Mouse (Mus musculus): Measurements from ENCODE around the gene Arpc5. TPM values are rescaled to one million over a fixed set of nuclear protein-coding genes. Genes with fewer than 3 reads are reported as not detected.

The Arpc5 gene
- polyA plus RNA-seq, 1 experiment: 171 TPM

GRCm38 (mm10) chr1:152791269-152791668, 24.9 kb downstream of the Arpc5 start:
- H3K27ac ChIP-seq (ENCODE audit: control insufficient read depth, insufficient read depth, low read length): no peak overlapping the region

GRCm38 (mm10) chr1:152792736-152793494, 26.6 kb downstream of the Arpc5 start:
- no peak for DNase-seq
- no peaks in the 10 kb centered on the region for H3K27me3 ChIP-seq (ENCODE audit: control insufficient read depth, insufficient read depth, low read length)
- no peaks in the 10 kb centered on the region for H3K4me1 ChIP-seq (replicated peaks; ENCODE audit: control insufficient read depth, insufficient read depth, low read length)
- H3K27ac ChIP-seq (ENCODE audit: control insufficient read depth, insufficient read depth, low read length): no peak overlapping the region
- TF ChIP-seq CTCF (IDR thresholded peaks at IDR 0.05; ENCODE audit: borderline replicate concordance, control insufficient read depth, extremely low read depth, insufficient read depth, low read length, poor library complexity) (no peak), POLR2A (IDR thresholded peaks at IDR 0.05; ENCODE audit: control insufficient read depth, extremely low read depth, insufficient read depth, low read length, poor library complexity) (no peak)
- WGBS: 84% methylated on average over 12 of the region's 12 CpGs
- H3K4me3 ChIP-seq (ENCODE audit: control insufficient read depth, insufficient read depth, low read length): no peak overlapping the region
- no peaks in the 10 kb centered on the region for H3K36me3 ChIP-seq (ENCODE audit: control insufficient read depth, insufficient read depth, low read length)

More at GRCm38 (mm10) chr1:152791269-152791668, 24.9 kb downstream of the Arpc5 start:
- Histone ChIP-seq H3K36me3 (ENCODE audit: control insufficient read depth, insufficient read depth, low read length) (no peaks in the 10 kb centered on the region), H3K4me1 (replicated peaks; ENCODE audit: control insufficient read depth, insufficient read depth, low read length) (no peaks in the 10 kb centered on the region), H3K27me3 (ENCODE audit: control insufficient read depth, insufficient read depth, low read length) (no peaks in the 10 kb centered on the region), H3K4me3 (ENCODE audit: control insufficient read depth, insufficient read depth, low read length) (no peak overlapping the region)
- no peak for DNase-seq
- 83% methylated on average over 4 of the region's 4 CpGs for WGBS
- no peak for TF ChIP-seq CTCF (IDR thresholded peaks at IDR 0.05; ENCODE audit: borderline replicate concordance, control insufficient read depth, extremely low read depth, insufficient read depth, low read length, poor library complexity)
- no peak for TF ChIP-seq POLR2A (IDR thresholded peaks at IDR 0.05; ENCODE audit: control insufficient read depth, extremely low read depth, insufficient read depth, low read length, poor library complexity)

GRCm38 (mm10) chr1:152793495-152794130, 27.3 kb downstream of the Arpc5 start:
- TF ChIP-seq POLR2A (IDR thresholded peaks at IDR 0.05; ENCODE audit: control insufficient read depth, extremely low read depth, insufficient read depth, low read length, poor library complexity) (no peak), CTCF (IDR thresholded peaks at IDR 0.05; ENCODE audit: borderline replicate concordance, control insufficient read depth, extremely low read depth, insufficient read depth, low read length, poor library complexity) (no peak)
- DNase-seq: no peak
- WGBS: 88% methylated on average over 6 of the region's 6 CpGs

DNA sequence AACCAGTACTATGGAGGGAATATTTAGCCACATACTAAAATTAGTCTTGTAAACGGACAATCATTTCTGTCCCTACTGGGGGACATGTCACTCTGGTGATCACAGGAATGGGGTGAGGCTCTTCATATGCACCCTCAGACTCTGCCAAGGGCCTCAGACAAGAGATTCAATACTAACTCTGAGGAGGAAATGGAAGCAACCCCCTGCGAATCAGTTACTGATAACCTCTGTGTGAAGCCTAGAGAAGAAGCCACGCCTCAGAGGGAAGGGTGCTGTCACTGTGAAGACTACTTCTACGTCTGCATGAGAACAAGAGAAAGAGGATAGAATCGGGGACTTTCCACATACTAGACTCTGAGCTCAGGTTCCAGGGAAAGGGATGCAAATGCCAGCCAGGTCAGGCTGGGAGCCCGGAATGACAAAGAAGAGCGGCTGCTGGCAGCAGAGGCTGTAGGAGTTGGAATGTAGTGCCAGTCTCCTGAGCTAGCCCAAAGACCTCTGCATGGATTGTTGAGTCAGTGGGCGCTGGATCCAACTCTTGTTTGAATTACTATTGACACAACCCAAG, 29.4 kb downstream of the Arpc5 start:
- DNase-seq: no peak
- Histone ChIP-seq H3K36me3 (ENCODE audit: control insufficient read depth, insufficient read depth, low read length) (no peaks in the 10 kb centered on the region), H3K4me3 (ENCODE audit: control insufficient read depth, insufficient read depth, low read length) (no peak overlapping the region), H3K4me1 (replicated peaks; ENCODE audit: control insufficient read depth, insufficient read depth, low read length) (no peaks in the 10 kb centered on the region), H3K27ac (ENCODE audit: control insufficient read depth, insufficient read depth, low read length) (no peak overlapping the region), H3K27me3 (ENCODE audit: control insufficient read depth, insufficient read depth, low read length) (no peaks in the 10 kb centered on the region)
- no peak for TF ChIP-seq POLR2A (IDR thresholded peaks at IDR 0.05; ENCODE audit: control insufficient read depth, extremely low read depth, insufficient read depth, low read length, poor library complexity)
- TF ChIP-seq CTCF (IDR thresholded peaks at IDR 0.05; ENCODE audit: borderline replicate concordance, control insufficient read depth, extremely low read depth, insufficient read depth, low read length, poor library complexity): no peak
- 90% methylated on average over 8 of the region's 8 CpGs for WGBS

More at GRCm38 (mm10) chr1:152793495-152794130, 27.3 kb downstream of the Arpc5 start:
- no peaks in the 10 kb centered on the region for H3K36me3 ChIP-seq (ENCODE audit: control insufficient read depth, insufficient read depth, low read length)
- H3K4me1 ChIP-seq (replicated peaks; ENCODE audit: control insufficient read depth, insufficient read depth, low read length): no peaks in the 10 kb centered on the region
- H3K27me3 ChIP-seq (ENCODE audit: control insufficient read depth, insufficient read depth, low read length): no peaks in the 10 kb centered on the region
- no peak overlapping the region for H3K4me3 ChIP-seq (ENCODE audit: control insufficient read depth, insufficient read depth, low read length)
- no peak overlapping the region for H3K27ac ChIP-seq (ENCODE audit: control insufficient read depth, insufficient read depth, low read length)

DNA sequence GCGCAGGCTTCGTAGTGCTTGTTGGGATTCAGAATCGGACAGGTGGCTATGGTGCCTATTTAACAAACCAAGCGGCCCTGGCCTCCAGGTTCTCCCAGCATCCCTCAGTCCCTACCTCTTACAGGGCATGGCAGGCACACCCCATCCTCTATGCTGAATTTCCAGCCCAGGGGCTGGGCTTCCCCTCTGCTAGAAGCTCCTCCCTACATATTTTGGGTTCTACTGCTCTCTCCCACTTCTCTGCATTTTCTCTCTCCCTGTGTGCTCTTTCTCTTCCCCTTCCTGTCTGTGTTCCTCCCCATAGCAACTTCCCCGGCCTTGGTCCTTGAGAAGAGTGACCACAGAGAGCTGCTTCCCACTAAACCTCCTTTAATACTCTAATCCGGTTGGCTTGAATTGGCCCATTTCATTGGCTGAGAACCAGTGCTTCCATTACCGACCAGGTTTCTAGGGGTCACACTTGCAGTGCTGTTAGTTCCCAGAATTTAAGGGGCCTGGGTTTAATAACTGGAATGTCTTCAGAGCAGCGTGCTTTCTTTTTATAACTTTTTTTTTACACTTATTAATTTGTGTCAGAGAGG, 30.4 kb downstream of the Arpc5 start:
- no peaks in the 10 kb centered on the region for H3K27me3 ChIP-seq (ENCODE audit: control insufficient read depth, insufficient read depth, low read length)
- H3K36me3 ChIP-seq (ENCODE audit: control insufficient read depth, insufficient read depth, low read length): no peaks in the 10 kb centered on the region
- no peak for DNase-seq
- H3K4me3 ChIP-seq (ENCODE audit: control insufficient read depth, insufficient read depth, low read length): no peak overlapping the region
- no peaks in the 10 kb centered on the region for H3K4me1 ChIP-seq (replicated peaks; ENCODE audit: control insufficient read depth, insufficient read depth, low read length)
- no peak overlapping the region for H3K27ac ChIP-seq (ENCODE audit: control insufficient read depth, insufficient read depth, low read length)
- TF ChIP-seq POLR2A (IDR thresholded peaks at IDR 0.05; ENCODE audit: control insufficient read depth, extremely low read depth, insufficient read depth, low read length, poor library complexity) (no peak), CTCF (IDR thresholded peaks at IDR 0.05; ENCODE audit: borderline replicate concordance, control insufficient read depth, extremely low read depth, insufficient read depth, low read length, poor library complexity) (no peak)
- 87% methylated on average over 8 of the region's 8 CpGs for WGBS

DNA sequence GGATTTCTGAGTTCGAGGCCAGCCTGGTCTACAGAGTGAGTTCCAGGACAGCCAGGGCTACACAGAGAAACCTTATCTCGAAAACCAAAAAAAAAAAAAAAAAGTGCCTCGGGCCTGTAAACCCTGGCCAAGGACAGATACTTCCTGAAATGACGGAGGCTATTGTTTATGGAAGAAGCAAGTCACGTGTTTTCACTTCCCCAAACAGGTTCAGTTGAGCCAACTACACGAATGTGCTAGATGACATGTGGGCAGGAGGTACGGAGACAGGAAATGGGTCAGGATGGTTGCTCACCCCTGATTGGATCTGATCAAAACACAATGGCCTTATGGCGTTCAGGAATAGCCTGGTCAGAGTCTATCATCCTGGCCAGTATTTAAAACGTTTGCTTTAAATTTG, 31.8 kb downstream of the Arpc5 start:
- Histone ChIP-seq H3K27ac (ENCODE audit: control insufficient read depth, insufficient read depth, low read length) (no peak overlapping the region), H3K4me3 (ENCODE audit: control insufficient read depth, insufficient read depth, low read length) (no peak overlapping the region), H3K4me1 (replicated peaks; ENCODE audit: control insufficient read depth, insufficient read depth, low read length) (no peaks in the 10 kb centered on the region), H3K27me3 (ENCODE audit: control insufficient read depth, insufficient read depth, low read length) (no peaks in the 10 kb centered on the region), H3K36me3 (ENCODE audit: control insufficient read depth, insufficient read depth, low read length) (no peaks in the 10 kb centered on the region)
- no peak for TF ChIP-seq POLR2A (IDR thresholded peaks at IDR 0.05; ENCODE audit: control insufficient read depth, extremely low read depth, insufficient read depth, low read length, poor library complexity)
- DNase-seq: no peak
- 31% methylated on average over 9 of the region's 9 CpGs for WGBS

All from thymus, adult 2 months (tissue).